ENCODE assay signal across 12 mouse cellular contexts in the genomic region with DNA sequence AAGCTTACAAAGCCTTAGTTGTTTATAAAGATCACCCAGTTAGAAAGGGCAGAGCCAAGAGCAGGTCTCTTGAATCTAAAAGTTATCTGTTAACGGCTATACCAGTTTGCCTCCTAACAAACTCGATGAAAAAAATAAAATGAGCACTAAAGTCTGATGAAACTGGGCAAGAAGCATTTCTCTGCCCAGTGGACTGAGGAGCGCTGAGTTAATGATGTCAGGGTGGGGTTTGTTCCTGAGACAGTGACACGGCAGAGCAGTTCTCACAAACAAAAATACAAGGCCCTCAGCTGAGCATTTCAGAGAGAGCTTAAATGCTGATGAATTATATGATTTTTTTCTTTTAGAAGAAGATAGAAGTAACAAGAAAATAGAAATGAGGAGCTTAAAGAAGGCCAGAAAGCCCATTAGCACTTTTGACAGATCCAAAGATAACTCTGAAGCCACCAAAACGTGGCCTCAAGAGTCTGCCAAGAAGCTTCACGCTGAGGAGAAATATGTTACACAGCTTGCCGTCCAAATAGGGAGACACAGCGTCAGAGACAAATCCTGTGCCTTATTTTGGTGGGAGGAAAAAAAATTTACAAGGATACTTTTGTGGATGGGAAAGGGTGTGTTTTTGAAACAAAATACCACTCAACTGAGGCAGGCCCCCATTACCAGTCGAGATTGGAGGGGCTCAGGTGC.
DNase-seq lines count a peak whose midpoint lies in the region; ATAC-seq and TF ChIP-seq lines count a peak whose summit lies in the region.
"Had no signal": no experiment of that assay in that cellular context is flagged by ENCODE, and none has a peak within 500 bp of the region (broad histone marks: within the 10 kb centered on the region; RNA-seq: fewer than 3 reads in every experiment).

No protein-coding gene starts in this region.

- no peak for TF ChIP-seq POLR2A in kidney, adult 2 months (IDR thresholded peaks at IDR 0.05; ENCODE audit: low read depth, low read length)

- H3K36me3 ChIP-seq in kidney, adult 2 months (ENCODE audit: control insufficient read depth, insufficient read depth, low read length), result no peaks in the 10 kb centered on the region; the same call in 1 of the 2 replicates
- H3K36me3 ChIP-seq in stomach, postnatal 0 days (ENCODE audit: control insufficient read depth, insufficient read depth, low read length), result no peaks in the 10 kb centered on the region

- H3K4me2 ChIP-seq in stomach, postnatal 0 days (replicated peaks; ENCODE audit: low read depth), result no peak overlapping the region

- no peaks in the 10 kb centered on the region for H3K27me3 ChIP-seq in kidney, adult 2 months (replicated peaks; ENCODE audit: control insufficient read depth, insufficient read depth, low read length)
- no peaks in the 10 kb centered on the region for H3K27me3 ChIP-seq in Patski
- H3K27me3 ChIP-seq in stomach, postnatal 0 days (ENCODE audit: control insufficient read depth, insufficient read depth, low read length), result no peaks in the 10 kb centered on the region

- in situ Hi-C loops in Patski (cut with MboI; ENCODE audit: low pct_unique_long_range_greater_than_20kb), result no loop called here

- peak; percentile 57 for ATAC-seq in Patski
- ATAC-seq in stomach, postnatal 0 days (ENCODE audit: low FRiP score, low TSS enrichment), result no peak
- ATAC-seq: hindbrain, postnatal 0 days had no signal

- H3K9ac ChIP-seq in stomach, postnatal 0 days (ENCODE audit: low read length), result no peak overlapping the region

- WGBS in kidney, adult 2 months, result 53% methylated on average over 9 of the region's 9 CpGs
- WGBS in stomach, postnatal 0 days, result 62% methylated on average over 9 of the region's 9 CpGs

- POLR2A ChIA-PET in Patski (lab: Charles Lee), result no interaction called here

- CTCF ChIA-PET in Patski (lab: Charles Lee), result interaction anchor here (0.6 to 1.9 kb wide), 5 partner anchors 8 to 153 kb away, joined by 3 to 5 read pairs (median 3); no protein-coding TSS in a partner anchor

- no peak for TF ChIP-seq EP300 in stomach, postnatal 0 days (optimal IDR thresholded peaks at IDR 0.05)

- no peak overlapping the region for H3K4me3 ChIP-seq in kidney, adult 2 months (ENCODE audit: insufficient read depth, low read depth, low read length)
- no peak overlapping the region for H3K4me3 ChIP-seq in stomach, postnatal 0 days (ENCODE audit: low read depth, low read length)
- H3K4me3 ChIP-seq: erythroblast, embryonic 14.5 days had no signal

- H3K27ac ChIP-seq in kidney, adult 2 months (ENCODE audit: insufficient read depth, low read depth, low read length), result peak overlapping the region; percentile 35; the same call in 1 of the 2 replicates
- H3K27ac ChIP-seq in stomach, postnatal 0 days (replicated peaks), result no peak overlapping the region
- H3K27ac ChIP-seq: hindbrain, postnatal 0 days had no signal

- peak; percentile 57 for DNase-seq in kidney, adult 2 months
- DNase-seq in kidney, adult 18-20 months, result no peak
- no peak for DNase-seq in Patski (ENCODE audit: low read depth, low spot score)
- DNase-seq in cerebellum, adult 11-12 months, result peak; percentile 77
- DNase-seq in left cerebral cortex, adult 11 months (ENCODE audit: low spot score), result peak; percentile 21
- DNase-seq in adrenal gland, postnatal 10 days, result no peak
- DNase-seq in stomach, postnatal 0 days (ENCODE audit: low spot score), result no peak
- DNase-seq: adrenal gland, postnatal 14 days; embryo, embryonic 11 days; thymus, adult 2 months had no signal

- TF ChIP-seq CTCF in kidney, adult 2 months (conservative IDR thresholded peaks at IDR 0.05; ENCODE audit: insufficient read depth, insufficient read length, low read depth, low read length), result no peak
- no peak for TF ChIP-seq CTCF in Patski (IDR thresholded peaks at IDR 0.05)
- TF ChIP-seq CTCF in stomach, postnatal 0 days (IDR thresholded peaks at IDR 0.05; ENCODE audit: low read depth), result no peak

- H3K9me3 ChIP-seq in stomach, postnatal 0 days (ENCODE audit: control insufficient read depth, low read length), result no peaks in the 10 kb centered on the region

- H3K4me1 ChIP-seq in kidney, adult 2 months (ENCODE audit: control insufficient read depth, insufficient read depth, low read length), result peaks cover 12% of the 10 kb centered on the region; the same call in 1 of the 2 replicates
- H3K4me1 ChIP-seq in stomach, postnatal 0 days (replicated peaks; ENCODE audit: control insufficient read depth, insufficient read depth), result no peaks in the 10 kb centered on the region

Comparison
In these comparisons a context has a peak if more than half of its experiments do, and no peak if none do; other contexts are left out.
1. DNase-seq: peak in kidney, adult 2 months (single experiment), cerebellum, adult 11-12 months (single experiment) and left cerebral cortex, adult 11 months (single experiment); none in kidney, adult 18-20 months (single experiment), Patski (single experiment), adrenal gland, postnatal 10 days (single experiment) and stomach, postnatal 0 days (single experiment).